Mouse (Mus musculus) hindbrain, embryonic 13.5 days (tissue): ENCODE data around the gene Sebox. TPM values are rescaled to one million over a fixed set of nuclear protein-coding genes. Genes with fewer than 3 reads are reported as not detected.

Experiments
- ATAC-seq: fragments of 200-750 bp; cut with Nextera tagmentation; 2 replicates; pipeline ENCODE4 v1.8.0; 2017; ENCODE audit warnings: moderate TSS enrichment; ENCODE audit not compliant: low FRiP score
- H3K27ac ChIP-seq: fragments of 300-500 bp; sonication (generic); 2 replicates; pipeline ENCODE4 v1.5.1; 2015; ENCODE audit warnings: inconsistent platforms, mild to moderate bottlenecking, moderate library complexity
- H3K27me3 ChIP-seq: fragments of 300-500 bp; sonication (generic); 2 replicates; pipeline ENCODE4 v1.6.1; 2015; ENCODE audit warnings: mild to moderate bottlenecking, inconsistent platforms
- H3K36me3 ChIP-seq: fragments of 300-500 bp; sonication (generic); 2 replicates; pipeline ENCODE4 v1.6.1; 2015; ENCODE audit warnings: mild to moderate bottlenecking, inconsistent platforms
- H3K4me1 ChIP-seq: fragments of 300-500 bp; sonication (generic); replicated peaks from 2 replicates; pipeline ENCODE4 v1.6.1; 2015; ENCODE audit warnings: inconsistent platforms
- H3K4me2 ChIP-seq: fragments of 300-500 bp; sonication (generic); 2 replicates; pipeline ENCODE4 v1.6.1; 2015; ENCODE audit warnings: inconsistent platforms, mild to moderate bottlenecking, moderate library complexity
- H3K4me3 ChIP-seq: fragments of 300-500 bp; sonication (generic); 2 replicates; pipeline ENCODE4 v1.5.1; 2015; ENCODE audit warnings: mild to moderate bottlenecking, inconsistent platforms
- H3K9ac ChIP-seq: fragments of 300-500 bp; sonication (generic); 2 replicates; pipeline ENCODE4 v1.6.1; 2015; ENCODE audit warnings: mild to moderate bottlenecking, inconsistent platforms
- H3K9me3 ChIP-seq: fragments of 300-500 bp; sonication (generic); 2 replicates; pipeline ENCODE4 v1.6.1; 2016; ENCODE audit warnings: inconsistent platforms
- WGBS: fragments of 180-500 bp; shearing (Covaris S2); methylation state at CpG from one replicate; pipeline ENCODE4 v1.1.7; 2015; 5-methylcytosine and 5-hydroxymethylcytosine counted together
- polyA plus RNA-seq: library from polyadenylated mRNA; unstranded; fragments of >200 nt; fragmentation: Nextera tagmentation; extraction: Ambion mirVana; gene quantifications from 2 replicates; pipeline ENCODE4 v1.2.1, GENCODE M21; 2015

Gene Sebox
- polyA plus RNA-seq, 1 experiment from 2014 or later, result 0.13 TPM

DNA sequence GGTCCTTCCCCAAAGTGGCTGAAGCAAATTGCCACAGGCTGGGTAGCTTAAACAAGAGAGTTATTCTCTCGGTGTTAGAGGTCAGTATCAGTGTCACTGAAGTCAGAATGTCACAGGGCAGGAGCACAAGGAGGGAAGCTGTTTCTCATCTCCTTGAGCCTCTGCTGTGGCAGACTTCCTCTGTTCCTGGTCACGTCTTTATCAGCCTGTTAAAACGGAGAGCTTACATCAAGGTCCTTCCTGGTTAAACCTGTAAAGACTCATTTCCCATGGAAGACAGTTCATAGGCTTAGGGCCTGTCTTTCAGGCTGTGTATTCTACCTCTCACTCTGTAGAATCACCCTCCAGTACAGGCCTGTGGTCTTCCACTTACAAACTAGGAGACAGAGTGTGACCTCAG lies 35.3 kb upstream of the Sebox start:
- H3K9ac ChIP-seq, result no peak overlapping the region
- 69% methylated on average over 3 of the region's 3 CpGs for WGBS
- peaks cover 26% of the 10 kb centered on the region for H3K36me3 ChIP-seq
- H3K4me1 ChIP-seq, result peaks cover 16% of the 10 kb centered on the region
- H3K4me3 ChIP-seq, result no peak overlapping the region
- no peak overlapping the region for H3K4me2 ChIP-seq
- no peak overlapping the region for H3K27ac ChIP-seq
- no peak for ATAC-seq
- H3K27me3 ChIP-seq, result no peaks in the 10 kb centered on the region
- H3K9me3 ChIP-seq, result no peaks in the 10 kb centered on the region

DNA sequence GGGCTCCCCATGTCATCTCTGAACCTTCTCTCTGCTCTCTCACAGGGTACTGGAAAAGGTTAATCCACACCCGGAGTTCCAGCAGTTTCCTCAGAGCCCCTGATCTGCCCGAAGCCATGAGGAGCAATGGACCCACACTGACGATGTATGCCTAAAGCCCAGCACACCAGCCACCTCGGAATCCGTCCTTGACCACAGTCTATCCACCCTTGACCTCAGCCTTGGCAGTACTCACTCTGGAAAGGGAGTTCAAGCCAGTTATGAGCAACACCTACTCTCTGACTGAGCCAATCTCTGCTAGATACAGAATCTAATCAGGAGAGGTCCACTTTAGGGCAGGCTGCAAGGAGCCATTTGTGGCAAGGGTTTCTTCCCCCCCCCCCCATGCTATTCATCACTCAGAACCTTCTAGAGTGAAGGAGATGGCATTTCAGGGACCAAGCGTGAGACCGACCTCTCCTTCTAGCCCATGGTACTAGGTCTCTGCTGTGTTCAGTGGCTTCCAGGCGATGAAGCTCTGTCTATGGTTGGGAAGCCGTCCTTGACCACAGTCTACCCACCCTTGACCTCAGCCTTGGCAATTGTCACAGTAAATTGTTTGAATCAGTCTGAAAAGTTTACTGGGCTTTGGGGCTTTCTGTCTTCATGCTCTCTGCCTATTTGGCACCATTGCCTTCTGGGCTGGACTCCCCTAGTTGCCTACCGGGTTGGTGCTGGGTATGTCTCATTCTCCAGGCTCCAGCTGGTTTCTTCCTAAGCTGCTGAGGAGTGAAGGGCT lies 31.7 kb upstream of the Sebox start:
- Histone ChIP-seq H3K4me2 (no peak overlapping the region), H3K9me3 (no peaks in the 10 kb centered on the region), H3K4me3 (no peak overlapping the region), H3K9ac (no peak overlapping the region), H3K27ac (no peak overlapping the region), H3K36me3 (peaks cover 51% of the 10 kb centered on the region), H3K27me3 (no peaks in the 10 kb centered on the region), H3K4me1 (peaks cover 4% of the 10 kb centered on the region)
- ATAC-seq, result no peak
- 89% methylated on average over 10 of the region's 10 CpGs for WGBS

DNA sequence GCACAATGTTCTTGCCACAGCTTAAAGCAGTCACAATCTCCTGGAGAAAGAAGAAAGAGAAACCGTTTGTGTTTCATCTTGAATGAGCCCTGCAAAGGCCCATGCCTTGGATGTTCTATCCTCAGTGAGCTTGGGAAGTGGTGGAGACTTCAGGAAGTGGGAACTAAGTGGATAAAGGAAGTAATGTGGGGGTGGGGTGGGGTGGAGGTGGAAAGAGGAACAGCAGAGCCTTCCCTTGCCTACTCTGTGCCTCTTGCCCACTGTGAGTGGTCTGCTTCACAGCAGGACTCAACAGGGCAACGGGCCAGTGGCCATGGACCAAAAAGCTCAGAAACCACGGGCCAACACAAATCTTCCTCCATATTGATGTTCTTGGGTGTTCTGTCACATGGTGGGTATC lies 28.0 kb upstream of the Sebox start:
- Histone ChIP-seq H3K9me3 (no peaks in the 10 kb centered on the region), H3K4me2 (no peak overlapping the region), H3K27me3 (no peaks in the 10 kb centered on the region), H3K4me1 (no peaks in the 10 kb centered on the region), H3K4me3 (no peak overlapping the region), H3K27ac (no peak overlapping the region), H3K36me3 (peaks cover 68% of the 10 kb centered on the region), H3K9ac (no peak overlapping the region)
- no peak for ATAC-seq
- WGBS, result 78% methylated on average over 3 of the region's 3 CpGs

DNA sequence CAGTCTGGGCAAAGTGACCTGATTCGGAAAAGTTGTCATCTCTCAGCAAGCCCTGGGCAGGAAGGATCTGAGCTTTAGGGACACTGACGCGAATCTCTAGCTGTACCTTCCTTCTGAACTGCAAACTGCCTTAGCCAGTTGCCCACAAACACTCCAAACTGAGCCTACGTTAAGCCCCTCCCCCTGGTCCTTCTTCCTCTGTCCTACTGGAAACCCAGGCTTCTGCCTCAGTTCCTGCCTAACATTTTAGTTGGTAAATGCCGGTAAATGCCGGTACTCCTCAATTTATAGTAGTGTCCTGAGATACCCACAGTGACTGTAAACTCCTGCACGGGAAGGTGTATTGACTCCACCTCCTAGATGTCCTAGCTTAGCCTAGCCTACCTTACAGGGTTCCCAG lies 19.6 kb upstream of the Sebox start:
- Histone ChIP-seq H3K4me3 (no peak overlapping the region), H3K27ac (no peak overlapping the region), H3K9ac (no peak overlapping the region), H3K27me3 (peaks cover 19% of the 10 kb centered on the region), H3K36me3 (peaks cover 92% of the 10 kb centered on the region), H3K9me3 (no peaks in the 10 kb centered on the region), H3K4me1 (no peaks in the 10 kb centered on the region), H3K4me2 (no peak overlapping the region)
- 64% methylated on average over 7 of the region's 7 CpGs for WGBS
- ATAC-seq, result no peak

DNA sequence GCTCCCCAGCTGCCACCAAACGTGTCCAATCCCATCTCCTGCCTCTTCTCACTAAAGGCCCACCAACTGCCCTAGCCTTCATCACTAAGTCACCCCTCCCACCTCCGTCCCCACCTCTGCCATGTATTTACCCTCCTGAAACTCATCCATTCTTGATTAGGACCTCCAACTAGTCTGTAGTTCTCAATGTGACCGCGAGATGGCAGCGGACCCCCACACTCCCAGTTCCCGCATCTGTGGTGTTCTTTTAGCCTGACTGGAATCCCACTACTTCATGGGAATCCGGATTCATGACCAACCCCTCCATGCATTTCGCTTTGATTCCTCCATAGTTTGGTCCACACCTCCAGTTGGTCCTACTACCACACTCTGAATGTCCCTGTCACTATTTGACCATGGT lies 15.1 kb upstream of the Sebox start:
- Histone ChIP-seq H3K9ac (no peak overlapping the region), H3K27me3 (peaks cover 55% of the 10 kb centered on the region), H3K9me3 (no peaks in the 10 kb centered on the region), H3K4me2 (no peak overlapping the region), H3K4me3 (no peak overlapping the region), H3K4me1 (peaks cover 13% of the 10 kb centered on the region), H3K27ac (no peak overlapping the region), H3K36me3 (peaks cover 52% of the 10 kb centered on the region)
- no peak for ATAC-seq
- WGBS, result 6% methylated on average over 8 of the region's 8 CpGs

DNA sequence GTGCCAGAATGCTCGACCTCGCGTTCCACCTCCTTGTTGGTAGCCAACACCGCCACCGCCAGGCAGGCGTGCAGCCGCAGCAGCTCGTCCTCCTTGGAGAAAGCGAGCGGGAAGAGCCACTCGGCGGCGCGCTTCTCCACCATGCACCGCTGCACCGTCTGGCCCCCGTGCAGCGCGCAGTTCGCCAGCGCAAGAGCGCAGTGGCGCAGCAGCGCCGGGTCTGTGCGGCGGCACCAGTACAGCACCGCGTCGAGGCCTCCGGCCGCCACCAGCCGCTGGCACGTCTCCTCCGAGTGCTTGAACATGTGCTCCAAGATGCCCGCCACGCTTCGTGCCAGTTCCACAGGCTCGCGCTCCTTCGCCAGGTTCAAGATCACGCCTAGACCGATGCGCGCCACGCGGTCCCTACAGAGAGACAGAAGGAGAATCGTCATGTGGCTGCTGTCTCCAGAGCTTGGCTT lies 12.4 kb upstream of the Sebox start:
- Histone ChIP-seq H3K9ac (peak overlapping the region; percentile 62), H3K4me2 (peak overlapping the region; percentile 54), H3K27me3 (peaks cover 69% of the 10 kb centered on the region), H3K27ac (peak overlapping the region; percentile 50), H3K4me1 (peaks cover 32% of the 10 kb centered on the region), H3K36me3 (peaks cover 27% of the 10 kb centered on the region), H3K4me3 (peak overlapping the region; percentile 32), H3K9me3 (no peaks in the 10 kb centered on the region)
- 10% methylated on average over 47 of the region's 48 CpGs for WGBS
- ATAC-seq, result peak; percentile 81

DNA sequence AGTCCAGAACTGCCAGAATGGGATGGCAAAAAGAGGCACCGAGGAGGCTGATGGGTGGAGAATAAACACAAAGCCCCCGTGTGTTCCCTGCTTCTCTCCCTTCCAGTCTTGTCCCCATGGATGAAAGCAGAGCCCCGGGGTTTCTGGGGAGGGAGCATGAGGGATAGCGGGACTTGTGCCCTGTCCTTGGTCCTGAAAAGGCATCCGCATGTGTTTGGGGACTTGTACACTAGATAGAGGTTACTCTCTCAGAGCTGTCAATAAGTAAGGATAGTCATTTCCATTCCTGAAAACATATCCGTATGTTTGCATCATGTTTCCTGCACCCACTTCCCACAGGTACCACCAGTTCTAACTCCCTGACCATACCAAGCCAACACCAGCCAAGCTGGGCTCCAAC lies 7.3 kb upstream of the Sebox start:
- peaks cover 48% of the 10 kb centered on the region for H3K27me3 ChIP-seq
- peak overlapping the region; percentile 94 for H3K9ac ChIP-seq
- WGBS, result 9% methylated on average over 6 of the region's 6 CpGs
- no peaks in the 10 kb centered on the region for H3K36me3 ChIP-seq
- peaks cover 41% of the 10 kb centered on the region for H3K4me1 ChIP-seq
- ATAC-seq, result no peak
- H3K4me3 ChIP-seq, result peak overlapping the region; percentile 73
- no peak overlapping the region for H3K27ac ChIP-seq
- no peaks in the 10 kb centered on the region for H3K9me3 ChIP-seq
- H3K4me2 ChIP-seq, result peak overlapping the region; percentile 71

DNA sequence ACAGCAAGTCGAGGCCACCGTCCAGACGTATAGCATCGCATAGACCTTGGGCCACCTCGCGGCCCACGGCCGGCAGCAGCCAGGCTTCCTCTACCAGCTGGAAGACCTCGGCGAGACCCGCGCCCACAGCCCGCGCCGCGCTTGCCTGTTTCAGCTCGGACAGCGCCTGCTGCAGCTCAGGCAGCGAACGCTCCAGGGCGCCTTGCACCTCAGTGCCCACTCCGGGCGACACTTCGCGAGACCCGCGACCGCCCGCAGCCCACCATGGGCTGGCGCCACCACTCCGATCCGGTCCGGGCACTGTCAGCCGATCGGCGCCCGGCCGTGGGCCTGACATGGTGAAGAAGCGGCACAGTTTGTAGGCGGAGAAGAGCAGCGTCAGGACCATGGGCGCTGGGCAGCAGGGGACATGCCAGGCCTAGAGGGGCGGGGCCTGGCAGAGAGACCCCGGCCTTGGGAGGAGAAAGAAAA lies 6.1 kb upstream of the Sebox start:
- Histone ChIP-seq H3K27me3 (peaks cover 47% of the 10 kb centered on the region), H3K4me2 (peak overlapping the region; percentile 71), H3K9me3 (no peaks in the 10 kb centered on the region), H3K4me3 (peak overlapping the region; percentile 73), H3K27ac (peak overlapping the region; percentile 96), H3K4me1 (peaks cover 37% of the 10 kb centered on the region), H3K9ac (peak overlapping the region; percentile 94), H3K36me3 (no peaks in the 10 kb centered on the region)
- under 1% methylated on average over 44 of the region's 44 CpGs for WGBS
- peak; percentile 86 for ATAC-seq

DNA sequence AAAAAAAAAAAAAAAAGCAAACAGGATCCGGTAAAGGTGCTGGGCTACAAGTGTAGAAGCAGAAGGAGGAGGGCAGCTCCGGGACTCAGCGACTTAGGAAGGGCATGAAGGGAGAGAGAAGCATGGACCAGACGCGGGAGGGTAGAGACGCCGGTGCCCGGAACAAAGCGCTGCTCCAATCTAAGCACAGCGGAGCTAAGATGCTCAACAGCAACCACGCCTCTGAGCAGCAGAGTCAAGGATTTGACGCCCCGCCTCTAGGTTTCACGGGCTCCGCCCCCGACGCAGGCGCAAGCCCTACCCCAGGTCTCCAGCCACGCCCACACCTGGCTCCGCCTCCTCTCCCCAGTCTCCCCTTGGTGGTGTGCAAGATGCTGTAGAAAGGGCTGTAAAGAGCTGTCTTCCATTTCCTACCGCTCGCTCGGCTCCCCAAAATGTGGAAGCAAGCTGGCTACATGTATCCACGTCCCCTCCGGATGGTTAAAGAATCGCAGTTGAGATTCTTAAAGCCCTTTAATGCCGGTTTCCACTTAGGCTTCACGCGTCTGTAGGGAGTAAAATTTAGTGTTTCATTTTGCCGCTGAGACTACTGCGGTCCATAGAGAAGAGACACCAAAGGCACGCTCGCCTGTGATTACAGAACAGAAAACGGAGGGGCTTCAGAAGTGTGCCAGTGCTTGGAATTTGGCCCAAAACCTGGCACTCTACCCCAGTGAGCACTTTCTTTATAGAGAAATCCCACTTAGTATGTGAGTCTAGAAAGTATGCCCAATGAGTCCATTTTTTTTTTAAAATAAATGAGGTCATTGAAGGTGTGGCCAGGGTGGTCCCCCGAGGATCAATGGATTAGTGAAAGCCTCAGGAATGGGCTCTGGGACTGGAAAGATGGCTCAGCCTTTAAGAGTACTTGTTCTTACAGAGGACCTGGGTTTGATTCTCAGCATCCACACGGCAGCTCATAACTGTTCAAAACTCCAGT lies 5.4 kb upstream of the Sebox start, which contains the start of gene Sarm1:
TSS of gene Sarm1 (minus strand) at position 211 of the 979 bp plus-strand sequence.
- peak; percentile 97 for ATAC-seq
- peak within 1 kb of the TSS; percentile 71 for H3K4me2 ChIP-seq
- peak within 1 kb of the TSS; percentile 96 for H3K27ac ChIP-seq
- peaks cover 37% of the 10 kb centered on the region for H3K4me1 ChIP-seq
- peak within 1 kb of the TSS; percentile 73 for H3K4me3 ChIP-seq
- no peaks in the 10 kb centered on the region for H3K9me3 ChIP-seq
- H3K27me3 ChIP-seq, result peaks cover 41% of the 10 kb centered on the region
- WGBS, result 4% methylated on average over 35 of the region's 36 CpGs
- H3K36me3 ChIP-seq, result no peaks in the 10 kb centered on the region
- peak within 1 kb of the TSS; percentile 94 for H3K9ac ChIP-seq

DNA sequence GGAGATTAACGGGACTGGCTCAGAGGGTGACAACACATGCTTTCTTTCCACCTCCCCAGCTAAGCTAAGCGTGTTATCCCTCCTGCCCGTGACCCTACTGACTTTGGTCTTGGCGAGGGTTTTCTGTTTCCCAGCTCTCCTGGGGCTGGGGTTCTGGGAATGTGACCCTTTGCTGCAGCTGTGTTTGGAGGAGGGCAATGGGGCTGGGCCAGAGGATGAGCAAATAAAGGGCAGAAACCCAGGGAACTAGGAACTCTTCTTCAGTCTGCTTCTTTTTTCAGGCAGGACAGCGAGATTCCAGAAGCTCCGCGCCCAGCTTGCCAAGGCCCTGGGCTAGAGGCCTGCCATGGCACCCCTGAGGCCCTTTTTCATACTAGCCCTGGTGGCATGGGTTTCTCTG lies 4.2 kb upstream of the Sebox start, which contains the start of gene Vtn:
TSS of gene Vtn (plus strand) at position 88 of the 400 bp plus-strand sequence.
- Histone ChIP-seq H3K9ac (peak within 1 kb of the TSS; percentile 72), H3K27me3 (peaks cover 40% of the 10 kb centered on the region), H3K36me3 (no peaks in the 10 kb centered on the region), H3K27ac (peak within 1 kb of the TSS; percentile 96), H3K4me2 (peak within 1 kb of the TSS; percentile 71), H3K4me3 (peak within 1 kb of the TSS; percentile 73), H3K4me1 (peaks cover 37% of the 10 kb centered on the region), H3K9me3 (no peaks in the 10 kb centered on the region)
- 50% methylated on average over 7 of the region's 7 CpGs for WGBS
- ATAC-seq, result no peak

DNA sequence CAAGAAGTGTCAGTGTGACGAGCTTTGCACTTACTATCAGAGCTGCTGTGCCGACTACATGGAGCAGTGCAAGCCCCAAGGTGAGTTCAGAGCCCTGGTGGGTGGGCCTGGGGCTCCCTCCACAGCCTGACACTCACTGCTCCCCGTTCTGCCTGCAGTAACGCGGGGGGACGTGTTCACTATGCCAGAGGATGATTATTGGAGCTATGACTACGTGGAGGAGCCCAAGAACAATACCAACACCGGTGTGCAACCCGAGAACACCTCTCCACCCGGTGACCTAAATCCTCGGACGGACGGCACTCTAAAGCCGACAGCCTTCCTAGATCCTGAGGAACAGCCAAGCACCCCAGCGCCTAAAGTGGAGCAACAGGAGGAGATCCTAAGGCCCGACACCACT lies 3.7 kb upstream of the Sebox start:
- H3K27ac ChIP-seq, result peak overlapping the region; percentile 19; the same call in 1 of the 2 replicates
- 56% methylated on average over 16 of the region's 16 CpGs for WGBS

More for the DNA sequence above, 3.7 kb upstream of the Sebox start:
- Histone ChIP-seq H3K27me3 (peaks cover 35% of the 10 kb centered on the region), H3K36me3 (no peaks in the 10 kb centered on the region), H3K9ac (0 out of 2 replicates have a peak overlapping the region, but pooled peaks have one; percentile 53), H3K4me1 (peaks cover 31% of the 10 kb centered on the region), H3K4me3 (peak overlapping the region; percentile 18), H3K9me3 (no peaks in the 10 kb centered on the region), H3K4me2 (peak overlapping the region; percentile 6)
- no peak for ATAC-seq
